Comparison of ENCODE assay signal across 21 mouse cellular contexts in the genomic region with DNA sequence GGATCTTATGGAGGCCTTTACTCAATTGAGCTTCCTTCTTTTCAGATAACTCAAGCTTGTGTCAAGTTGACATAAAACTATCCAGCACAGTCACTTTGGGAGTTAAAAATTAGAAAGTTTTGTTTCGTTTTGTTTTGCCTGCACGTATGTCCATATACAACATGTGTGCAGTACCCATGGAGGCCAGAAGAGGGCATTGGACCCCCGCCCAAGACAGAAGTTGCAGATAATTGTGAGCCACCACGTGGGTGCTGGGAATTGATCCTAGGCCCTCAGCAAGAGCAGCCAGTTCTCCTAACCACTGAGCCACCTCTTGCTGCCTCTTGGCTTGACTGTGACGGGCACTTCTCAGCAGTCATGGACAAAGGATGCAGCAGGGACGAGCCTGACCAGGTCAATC.
A peak's percentile ranks its signal among the peaks of the same experiment; 100 is the strongest.
DNase-seq lines count a peak whose midpoint lies in the region; ATAC-seq and TF ChIP-seq lines count a peak whose summit lies in the region.
"Had no signal": no experiment of that assay in that cellular context is flagged by ENCODE, and none has a peak within 500 bp of the region (broad histone marks: within the 10 kb centered on the region; RNA-seq: fewer than 3 reads in every experiment).

No protein-coding gene starts in this region.

- no peak overlapping the region for H3K27ac ChIP-seq in liver, adult 2 months (replicated peaks; ENCODE audit: insufficient read depth, low read depth, low read length)
- no peak overlapping the region for H3K27ac ChIP-seq in liver, embryonic 12.5 days
- H3K27ac ChIP-seq in bone marrow macrophage, adult 2 months (ENCODE audit: insufficient read depth, low read depth, low read length) = no peak overlapping the region
- H3K27ac ChIP-seq: embryonic facial prominence, embryonic 13.5 days; hindbrain, embryonic 15.5 days; liver, embryonic 13.5 days had no signal

- peaks cover 3% of the 10 kb centered on the region; the same call in 1 of the 2 replicates for H3K9me3 ChIP-seq in liver, embryonic 12.5 days (replicated peaks)
- H3K9me3 ChIP-seq: embryonic facial prominence, embryonic 13.5 days; hindbrain, embryonic 15.5 days; liver, embryonic 13.5 days had no signal

- H3K79me2 ChIP-seq in liver, adult 2 months (ENCODE audit: control insufficient read depth, insufficient read depth, low read length) = no peaks in the 10 kb centered on the region

- 0 out of 2 replicates have a peak, but pooled peaks have one; percentile 18 for TF ChIP-seq CTCF in liver, adult 2 months (IDR thresholded peaks at IDR 0.05; ENCODE audit: low read depth, low read length)
- peak; percentile 23; the same call in 1 of the 2 replicates for TF ChIP-seq CTCF in bone marrow macrophage, adult 2 months (IDR thresholded peaks at IDR 0.05; ENCODE audit: low read depth, low read length)

- TF ChIP-seq POLR2A in liver, adult 2 months (IDR thresholded peaks at IDR 0.05; ENCODE audit: extremely low read depth, insufficient read depth, low read length) = no peak
- no peak for TF ChIP-seq POLR2A in bone marrow macrophage, adult 2 months (IDR thresholded peaks at IDR 0.05; ENCODE audit: borderline replicate concordance, low read depth, low read length)

- no peaks in the 10 kb centered on the region for H3K36me3 ChIP-seq in liver, adult 2 months (ENCODE audit: control insufficient read depth, insufficient read depth, low read length)
- peaks cover 15% of the 10 kb centered on the region for H3K36me3 ChIP-seq in liver, embryonic 12.5 days
- H3K36me3 ChIP-seq: embryonic facial prominence, embryonic 13.5 days; hindbrain, embryonic 15.5 days; liver, embryonic 13.5 days had no signal

- 88% methylated on average over 6 of the region's 6 CpGs for WGBS in liver, adult 2 months
- WGBS in liver, embryonic 12.5 days (ENCODE audit: insufficient replicate concordance) = 84% methylated on average over 6 of the region's 6 CpGs

- no peak overlapping the region for H3K4me2 ChIP-seq in liver, embryonic 12.5 days
- H3K4me2 ChIP-seq: embryonic facial prominence, embryonic 13.5 days; heart, embryonic 11.5 days; hindbrain, embryonic 15.5 days; liver, embryonic 13.5 days had no signal

- ATAC-seq in CD4-positive, CD25-positive, alpha-beta regulatory T cell, adult 4 months = no peak
- no peak for ATAC-seq in liver, embryonic 12.5 days
- ATAC-seq in cerebellum, adult (ENCODE audit: insufficient number of reproducible peaks, low FRiP score, low TSS enrichment) = no peak
- ATAC-seq: forebrain, embryonic 16.5 days had no signal

- peak; percentile 28 for DNase-seq in CD4-positive, CD25-positive, alpha-beta regulatory T cell, adult 2 months (ENCODE audit: low read depth, low spot score)
- DNase-seq in liver, adult 2 months (ENCODE audit: extremely low read depth, low read depth, low spot score) = no peak
- peak; percentile 77 for DNase-seq in ES-CJ7 (ENCODE audit: low read depth, low spot score)
- DNase-seq in kidney, postnatal 14 days = no peak
- DNase-seq: adrenal gland, postnatal 14 days; cerebellum, adult 8-10 months; heart, postnatal 14 days; kidney, adult 2 months; kidney, postnatal 4 days; liver, embryonic 13.5 days; lung, postnatal 14 days; right cerebral cortex, adult 18-20 months; thymus, postnatal 25 days had no signal

- peaks cover 15% of the 10 kb centered on the region for H3K4me1 ChIP-seq in liver, adult 2 months (ENCODE audit: control insufficient read depth, insufficient read depth, low read length)
- peaks cover 22% of the 10 kb centered on the region for H3K4me1 ChIP-seq in liver, embryonic 12.5 days
- H3K4me1 ChIP-seq in bone marrow macrophage, adult 2 months (ENCODE audit: control insufficient read depth, insufficient read depth, low read length) = no peaks in the 10 kb centered on the region

- no peak overlapping the region for H3K4me3 ChIP-seq in liver, adult 2 months (ENCODE audit: insufficient read depth, low read depth, low read length)
- no peak overlapping the region for H3K4me3 ChIP-seq in liver, embryonic 12.5 days
- no peak overlapping the region for H3K4me3 ChIP-seq in bone marrow macrophage, adult 2 months (ENCODE audit: insufficient read depth, low read length)
- H3K4me3 ChIP-seq: embryonic facial prominence, embryonic 13.5 days; hindbrain, embryonic 15.5 days; liver, embryonic 13.5 days had no signal

- H3K9ac ChIP-seq in liver, adult 2 months (ENCODE audit: low read depth, low read length) = no peak overlapping the region
- H3K9ac ChIP-seq in liver, embryonic 12.5 days = no peak overlapping the region
- H3K9ac ChIP-seq: embryonic facial prominence, embryonic 13.5 days; hindbrain, embryonic 15.5 days; liver, embryonic 13.5 days had no signal

- H3K27me3 ChIP-seq in liver, adult 2 months (ENCODE audit: control insufficient read depth, insufficient read depth, low read length) = no peaks in the 10 kb centered on the region
- H3K27me3 ChIP-seq in liver, embryonic 12.5 days (replicated peaks) = no peaks in the 10 kb centered on the region
- H3K27me3 ChIP-seq: embryonic facial prominence, embryonic 13.5 days; hindbrain, embryonic 15.5 days; liver, embryonic 13.5 days had no signal

Comparison
In these comparisons a context has a peak if more than half of its experiments do, and no peak if none do; other contexts are left out.
1. DNase-seq: peak in CD4-positive, CD25-positive, alpha-beta regulatory T cell, adult 2 months (single experiment) and ES-CJ7 (single experiment); none in liver, adult 2 months (single experiment) and kidney, postnatal 14 days (single experiment).